Mouse (Mus musculus): Measurements from ENCODE around the gene Rab5b. TPM values are rescaled to one million over a fixed set of nuclear protein-coding genes. Genes with fewer than 3 reads are reported as not detected.
"Not testable (repeated sequence)": the region's sequence is repeated elsewhere in the genome, so short reads cannot be mapped to it uniquely, and the experiment has no call there.

Rab5b gene
- total RNA-seq, 2 experiments from 2014 or later, result 26.9 to 71.7 TPM

- no peak for ATAC-seq (replicated peaks; ENCODE audit: low FRiP score, poor library complexity, severe bottlenecking)
Measured at GRCm38 (mm10) chr10:128646139-128647089, 49.6 kb downstream of the Rab5b start.

GRCm38 (mm10) chr10:128645111-128646011 is 50.7 kb downstream of the Rab5b start, which contains the start of gene Ikzf4:
Ikzf4 (minus strand) TSS chr10:128645991.
- no peak for ATAC-seq (replicated peaks; ENCODE audit: low FRiP score, poor library complexity, severe bottlenecking)

GRCm38 (mm10) chr10:128642749-128643148 is 53.3 kb downstream of the Rab5b start:
- ATAC-seq (replicated peaks; ENCODE audit: low FRiP score, poor library complexity, severe bottlenecking), result no peak

- no peak for ATAC-seq (replicated peaks; ENCODE audit: low FRiP score, poor library complexity, severe bottlenecking)
Measured at GRCm38 (mm10) chr10:128641871-128642270, 54.2 kb downstream of the Rab5b start.

- ATAC-seq (replicated peaks; ENCODE audit: low FRiP score, poor library complexity, severe bottlenecking), result no peak
Measured at GRCm38 (mm10) chr10:128640891-128641290, 55.2 kb downstream of the Rab5b start.

GRCm38 (mm10) chr10:128639999-128640398 is 56.1 kb downstream of the Rab5b start:
- ATAC-seq (replicated peaks; ENCODE audit: low FRiP score, poor library complexity, severe bottlenecking), result no peak

GRCm38 (mm10) chr10:128637011-128637410 is 59.1 kb downstream of the Rab5b start:
- no peak for ATAC-seq (replicated peaks; ENCODE audit: low FRiP score, poor library complexity, severe bottlenecking)

- ATAC-seq (replicated peaks; ENCODE audit: low FRiP score, poor library complexity, severe bottlenecking), result no peak
Measured at GRCm38 (mm10) chr10:128636561-128636960, 59.5 kb downstream of the Rab5b start.

GRCm38 (mm10) chr10:128635697-128636096 is 60.4 kb downstream of the Rab5b start:
- ATAC-seq (replicated peaks; ENCODE audit: low FRiP score, poor library complexity, severe bottlenecking), result no peak

GRCm38 (mm10) chr10:128631571-128631970 is 64.5 kb downstream of the Rab5b start:
- no peak for ATAC-seq (replicated peaks; ENCODE audit: low FRiP score, poor library complexity, severe bottlenecking)

GRCm38 (mm10) chr10:128630306-128630705 is 65.8 kb downstream of the Rab5b start:
- ATAC-seq (replicated peaks; ENCODE audit: low FRiP score, poor library complexity, severe bottlenecking), result not testable (repeated sequence)

- ATAC-seq (replicated peaks; ENCODE audit: low FRiP score, poor library complexity, severe bottlenecking), result peak; percentile 57
Measured at GRCm38 (mm10) chr10:128629746-128630145, 66.3 kb downstream of the Rab5b start.

GRCm38 (mm10) chr10:128627398-128628317 is 68.4 kb downstream of the Rab5b start:
- ATAC-seq (replicated peaks; ENCODE audit: low FRiP score, poor library complexity, severe bottlenecking), result no peak

Other genes with a start within 250 kb of the Rab5b start
- gene Smarcc2, start 237.0 kb downstream of the Rab5b start, total RNA-seq (2015; ENCODE audit: low replicate concordance), result 22.1 and 31.6 TPM in 2 replicates
- 29.0 and 34.7 TPM in 2 replicates for gene Smarcc2, start 237.0 kb downstream of the Rab5b start, total RNA-seq (2017; ENCODE audit: low replicate concordance)
- gene Myl6, start 202.1 kb downstream of the Rab5b start, total RNA-seq (2015; ENCODE audit: low replicate concordance), result 410 and 475 TPM in 2 replicates
- 558 TPM in 2 replicates for gene Myl6, start 202.1 kb downstream of the Rab5b start, total RNA-seq (2017; ENCODE audit: low replicate concordance)
- 5.4 TPM in 1 of 2 replicates, not detected in the other for gene Myl6b, start 197.6 kb downstream of the Rab5b start, total RNA-seq (2015; ENCODE audit: low replicate concordance)
- 0.85 TPM in 1 of 2 replicates, not detected in the other for gene Myl6b, start 197.6 kb downstream of the Rab5b start, total RNA-seq (2017; ENCODE audit: low replicate concordance)
- gene Esyt1, start 170.4 kb downstream of the Rab5b start, total RNA-seq (2015; ENCODE audit: low replicate concordance), result 15.2 and 16.9 TPM in 2 replicates
- gene Esyt1, start 170.4 kb downstream of the Rab5b start, total RNA-seq (2017; ENCODE audit: low replicate concordance), result 24.8 and 27.9 TPM in 2 replicates
- gene Zc3h10, start 148.5 kb downstream of the Rab5b start, total RNA-seq (2015; ENCODE audit: low replicate concordance), result 0.19 and 0.63 TPM in 2 replicates
- gene Zc3h10, start 148.5 kb downstream of the Rab5b start, total RNA-seq (2017; ENCODE audit: low replicate concordance), result 2.8 and 3.2 TPM in 2 replicates
- 936 and 1,095 TPM in 2 replicates for gene Rpl41, start 147.0 kb downstream of the Rab5b start, total RNA-seq (2015; ENCODE audit: low replicate concordance)
- gene Rpl41, start 147.0 kb downstream of the Rab5b start, total RNA-seq (2017; ENCODE audit: low replicate concordance), result 729 and 801 TPM in 2 replicates
- 71.3 and 75.2 TPM in 2 replicates for gene Pa2g4, start 130.3 kb downstream of the Rab5b start, total RNA-seq (2015; ENCODE audit: low replicate concordance)
- 42.9 and 67.5 TPM in 2 replicates for gene Pa2g4, start 130.3 kb downstream of the Rab5b start, total RNA-seq (2017; ENCODE audit: low replicate concordance)
- 0.63 TPM in 1 of 2 replicates, not detected in the other for gene Erbb3, start 106.6 kb downstream of the Rab5b start, total RNA-seq (2015; ENCODE audit: low replicate concordance)
- gene Erbb3, start 106.6 kb downstream of the Rab5b start, total RNA-seq (2017; ENCODE audit: low replicate concordance), result 0.09 TPM in 1 of 2 replicates, not detected in the other
- 345 and 426 TPM in 2 replicates for gene Rps26, start 69.5 kb downstream of the Rab5b start, total RNA-seq (2015; ENCODE audit: low replicate concordance)
- 114 and 205 TPM in 2 replicates for gene Rps26, start 69.5 kb downstream of the Rab5b start, total RNA-seq (2017; ENCODE audit: low replicate concordance)
- not detected in 2 replicates for gene Ikzf4, start 50.3 kb downstream of the Rab5b start, total RNA-seq (2015; ENCODE audit: low replicate concordance)
- gene Ikzf4, start 50.3 kb downstream of the Rab5b start, total RNA-seq (2017; ENCODE audit: low replicate concordance), result 0.09 TPM in 1 of 2 replicates, not detected in the other
- 3.1 and 7.5 TPM in 2 replicates for gene Suox, start 22.2 kb downstream of the Rab5b start, total RNA-seq (2015; ENCODE audit: low replicate concordance)
- 8.4 and 11.3 TPM in 2 replicates for gene Suox, start 22.2 kb downstream of the Rab5b start, total RNA-seq (2017; ENCODE audit: low replicate concordance)
- not detected in 2 replicates for gene Pmel, start 7.9 kb upstream of the Rab5b start, total RNA-seq (2015; ENCODE audit: low replicate concordance)
- not detected in 2 replicates for gene Pmel, start 7.9 kb upstream of the Rab5b start, total RNA-seq (2017; ENCODE audit: low replicate concordance)
- gene Cdk2, start 8.8 kb upstream of the Rab5b start, total RNA-seq (2015; ENCODE audit: low replicate concordance), result 29.8 and 37.2 TPM in 2 replicates
- gene Cdk2, start 8.8 kb upstream of the Rab5b start, total RNA-seq (2017; ENCODE audit: low replicate concordance), result 21.0 and 34.3 TPM in 2 replicates
- 8.2 and 13.4 TPM in 2 replicates for gene Dgka, start 48.6 kb upstream of the Rab5b start, total RNA-seq (2015; ENCODE audit: low replicate concordance)
- 2.9 and 4.7 TPM in 2 replicates for gene Dgka, start 48.6 kb upstream of the Rab5b start, total RNA-seq (2017; ENCODE audit: low replicate concordance)
- 2.5 and 17.5 TPM in 2 replicates for gene Pym1, start 51.6 kb upstream of the Rab5b start, total RNA-seq (2015; ENCODE audit: low replicate concordance)
- gene Pym1, start 51.6 kb upstream of the Rab5b start, total RNA-seq (2017; ENCODE audit: low replicate concordance), result 9.1 and 12.4 TPM in 2 replicates
- 0.38 TPM in 1 of 2 replicates, not detected in the other for gene Mmp19, start 94.6 kb upstream of the Rab5b start, total RNA-seq (2015; ENCODE audit: low replicate concordance)
- gene Mmp19, start 94.6 kb upstream of the Rab5b start, total RNA-seq (2017; ENCODE audit: low replicate concordance), result 0.85 and 1.5 TPM in 2 replicates
- 16.5 and 17.6 TPM in 2 replicates for gene Dnajc14, start 107.8 kb upstream of the Rab5b start, total RNA-seq (2015; ENCODE audit: low replicate concordance)
- gene Dnajc14, start 107.8 kb upstream of the Rab5b start, total RNA-seq (2017; ENCODE audit: low replicate concordance), result 9.5 and 9.6 TPM in 2 replicates
- gene Tmem198b, start 108.1 kb upstream of the Rab5b start, total RNA-seq (2015; ENCODE audit: low replicate concordance), result 0.19 and 1.7 TPM in 2 replicates
- 0.42 and 3.7 TPM in 2 replicates for gene Tmem198b, start 108.1 kb upstream of the Rab5b start, total RNA-seq (2017; ENCODE audit: low replicate concordance)
- gene Sarnp, start 121.1 kb upstream of the Rab5b start, total RNA-seq (2015; ENCODE audit: low replicate concordance), result 74.4 and 106 TPM in 2 replicates
- gene Sarnp, start 121.1 kb upstream of the Rab5b start, total RNA-seq (2017; ENCODE audit: low replicate concordance), result 93.5 and 113 TPM in 2 replicates
- 5.4 and 18.8 TPM in 2 replicates for gene Ormdl2, start 125.4 kb upstream of the Rab5b start, total RNA-seq (2015; ENCODE audit: low replicate concordance)
- 13.0 and 28.2 TPM in 2 replicates for gene Ormdl2, start 125.4 kb upstream of the Rab5b start, total RNA-seq (2017; ENCODE audit: low replicate concordance)
- not detected in 2 replicates for gene Gdf11, start 195.5 kb upstream of the Rab5b start, total RNA-seq (2015; ENCODE audit: low replicate concordance)
- not detected in 2 replicates for gene Gdf11, start 195.5 kb upstream of the Rab5b start, total RNA-seq (2017; ENCODE audit: low replicate concordance)
- gene Cd63, start 204.7 kb upstream of the Rab5b start, total RNA-seq (2015; ENCODE audit: low replicate concordance), result 90.9 and 115 TPM in 2 replicates
- 27.2 and 35.5 TPM in 2 replicates for gene Cd63, start 204.7 kb upstream of the Rab5b start, total RNA-seq (2017; ENCODE audit: low replicate concordance)
- gene Rdh5, start 226.6 kb upstream of the Rab5b start, total RNA-seq (2015; ENCODE audit: low replicate concordance), result 5.0 TPM in 1 of 2 replicates, not detected in the other
- 1.1 TPM in 1 of 2 replicates, not detected in the other for gene Rdh5, start 226.6 kb upstream of the Rab5b start, total RNA-seq (2017; ENCODE audit: low replicate concordance)
- 25.4 and 37.0 TPM in 2 replicates for gene Bloc1s1, start 227.8 kb upstream of the Rab5b start, total RNA-seq (2015; ENCODE audit: low replicate concordance)
- gene Bloc1s1, start 227.8 kb upstream of the Rab5b start, total RNA-seq (2017; ENCODE audit: low replicate concordance), result 22.7 and 24.7 TPM in 2 replicates
- not detected in 2 replicates for gene Itga7, start 237.6 kb upstream of the Rab5b start, total RNA-seq (2015; ENCODE audit: low replicate concordance)
- gene Itga7, start 237.6 kb upstream of the Rab5b start, total RNA-seq (2017; ENCODE audit: low replicate concordance), result not detected in 2 replicates

Data from erythroblast, adult 5-6 weeks (primary cell).